ENCODE assay signal across 8 mouse cellular contexts in the genomic region with DNA sequence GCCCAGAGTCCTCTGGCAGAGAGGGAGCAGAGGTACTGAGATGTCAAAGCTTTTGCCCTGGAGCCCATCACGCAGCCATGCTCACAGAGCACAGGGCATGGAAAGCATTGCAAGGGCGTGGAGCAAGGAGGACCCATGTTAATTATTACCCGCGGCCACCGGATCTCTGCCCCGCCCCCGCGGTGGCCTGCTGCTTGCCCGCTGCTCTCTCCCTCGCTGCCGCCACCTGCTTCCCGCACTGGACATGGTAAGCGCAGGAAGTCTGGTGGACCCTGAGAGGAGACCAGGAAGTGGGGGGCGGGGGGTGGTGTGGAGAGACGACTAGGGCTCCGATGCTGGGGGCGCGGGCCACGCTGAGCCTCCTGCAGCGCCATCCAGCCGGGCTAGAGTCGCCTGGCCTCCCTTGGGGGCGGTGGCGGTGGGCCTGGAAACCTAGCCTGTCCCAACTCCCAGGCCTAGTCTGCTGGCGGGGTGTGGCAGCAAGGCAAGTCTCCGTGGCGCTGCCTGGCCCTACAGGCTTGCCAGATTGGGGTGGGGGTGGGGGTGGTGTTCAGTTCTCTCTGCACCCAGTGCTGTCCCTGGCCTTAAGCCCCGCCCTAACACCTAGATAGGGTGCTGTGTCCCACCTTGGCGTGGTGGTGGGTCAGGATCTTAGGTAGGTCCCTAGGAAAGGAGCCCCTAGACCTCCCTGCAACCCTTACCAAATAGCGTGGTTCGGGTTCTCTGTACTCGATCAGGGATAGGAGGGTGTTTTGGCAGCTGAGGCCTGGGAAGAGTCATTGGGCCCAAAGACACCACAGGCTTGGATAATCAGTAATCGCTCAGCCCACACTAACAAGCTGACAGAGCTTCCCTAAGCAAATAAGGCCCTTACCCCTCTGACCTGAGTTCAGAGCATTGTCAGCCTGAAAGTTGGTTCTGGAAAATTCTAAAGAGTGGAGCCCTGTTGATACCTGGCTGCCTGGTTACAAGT. TPM values are rescaled to one million over a fixed set of nuclear protein-coding genes. Genes with fewer than 3 reads are reported as not detected.
DNase-seq lines count a peak whose midpoint lies in the region; ATAC-seq and TF ChIP-seq lines count a peak whose summit lies in the region.

A gene (plus strand): TSS at position 162 of the 973 bp plus-strand sequence.

- no peak for TF ChIP-seq CTCF in heart, adult 2 months (IDR thresholded peaks at IDR 0.05)
- TF ChIP-seq CTCF in brain, embryonic 14.5 days (IDR thresholded peaks at IDR 0.05; ENCODE audit: borderline replicate concordance, extremely low read depth, insufficient read depth, insufficient read length), result no peak
- peak; percentile 57 for TF ChIP-seq CTCF in intestine, postnatal 0 days (IDR thresholded peaks at IDR 0.05; ENCODE audit: low read depth)

- DNase-seq in heart, adult 2 months, result peak in 1 of 2 experiments; percentile 24
- no peak for DNase-seq in heart, adult 8-10 months (ENCODE audit: low spot score)
- DNase-seq in brain, embryonic 14.5 days (ENCODE audit: low read depth), result peak; percentile 65
- DNase-seq in liver, embryonic 13.5 days, result peak; percentile 42
- DNase-seq in neural tube, embryonic 11.5 days (ENCODE audit: low spot score), result peak; percentile 62
- no peak for DNase-seq in thymus, adult 18-20 months

- H3K9ac ChIP-seq in heart, adult 2 months (ENCODE audit: low read depth, low read length), result peak within 1 kb of the TSS; percentile 32
- H3K9ac ChIP-seq in forebrain, embryonic 13.5 days, result peak within 1 kb of the TSS; percentile 70
- H3K9ac ChIP-seq in intestine, postnatal 0 days (ENCODE audit: low read depth, low read length), result peak within 1 kb of the TSS; percentile 53
- H3K9ac ChIP-seq in liver, embryonic 13.5 days, result peak within 1 kb of the TSS; percentile 78
- H3K9ac ChIP-seq in neural tube, embryonic 11.5 days (ENCODE audit: low read length), result peak within 1 kb of the TSS; percentile 76

- intact Hi-C loops in heart, adult 2 months (cut with DNase I), result no loop called here

- no peak for TF ChIP-seq EP300 in heart, adult 2 months (IDR thresholded peaks at IDR 0.05; ENCODE audit: insufficient read depth, low read depth, low read length)

- peak within 1 kb of the TSS; percentile 72 for H3K4me2 ChIP-seq in forebrain, embryonic 13.5 days
- peak within 1 kb of the TSS; percentile 88 for H3K4me2 ChIP-seq in intestine, postnatal 0 days (replicated peaks; ENCODE audit: low read depth)
- H3K4me2 ChIP-seq in liver, embryonic 13.5 days, result peak within 1 kb of the TSS; percentile 79
- H3K4me2 ChIP-seq in neural tube, embryonic 11.5 days (ENCODE audit: low read depth), result peak within 1 kb of the TSS; percentile 80

- peak; percentile 50 for ATAC-seq in forebrain, embryonic 13.5 days
- ATAC-seq in intestine, postnatal 0 days, result peak; percentile 86
- ATAC-seq in liver, embryonic 13.5 days (ENCODE audit: low read depth), result peak; percentile 69
- peak; percentile 53 for ATAC-seq in neural tube, embryonic 11.5 days (ENCODE audit: insufficient read depth, low FRiP score, low TSS enrichment)

- H3K79me2 ChIP-seq in heart, adult 2 months (replicated peaks; ENCODE audit: control insufficient read depth, insufficient read depth, low read length), result no peaks in the 10 kb centered on the region

- H3K27ac ChIP-seq in heart, adult 2 months, result no peak within 1 kb of the TSS
- no peak within 1 kb of the TSS for H3K27ac ChIP-seq in forebrain, embryonic 13.5 days
- H3K27ac ChIP-seq in intestine, postnatal 0 days (ENCODE audit: low read depth, low read length), result peak within 1 kb of the TSS; percentile 51; the same call in 1 of the 2 replicates
- peak within 1 kb of the TSS; percentile 86 for H3K27ac ChIP-seq in liver, embryonic 13.5 days
- no peak within 1 kb of the TSS for H3K27ac ChIP-seq in neural tube, embryonic 11.5 days (ENCODE audit: low read depth, low read length)

- WGBS in heart, adult 2 months, result 18% methylated on average over 31 of the region's 33 CpGs
- 11% methylated on average over 33 of the region's 33 CpGs for WGBS in forebrain, embryonic 13.5 days
- WGBS in intestine, postnatal 0 days, result 7% methylated on average over 33 of the region's 33 CpGs
- WGBS in liver, embryonic 13.5 days (ENCODE audit: insufficient replicate concordance), result 7% methylated on average over 33 of the region's 33 CpGs
- WGBS in neural tube, embryonic 11.5 days, result 9% methylated on average over 27 of the region's 33 CpGs

- H3K9me3 ChIP-seq in forebrain, embryonic 13.5 days (replicated peaks), result no peaks in the 10 kb centered on the region
- H3K9me3 ChIP-seq in intestine, postnatal 0 days (ENCODE audit: control insufficient read depth), result no peaks in the 10 kb centered on the region
- H3K9me3 ChIP-seq in liver, embryonic 13.5 days (replicated peaks), result no peaks in the 10 kb centered on the region
- H3K9me3 ChIP-seq in neural tube, embryonic 11.5 days (ENCODE audit: control insufficient read depth, low read length), result no peaks in the 10 kb centered on the region

- no peak for TF ChIP-seq POLR2A in heart, adult 2 months (IDR thresholded peaks at IDR 0.05; ENCODE audit: insufficient read depth, low read depth, low read length)
- no peak for TF ChIP-seq POLR2A in brain, embryonic 14.5 days (IDR thresholded peaks at IDR 0.05; ENCODE audit: borderline replicate concordance, extremely low read depth, insufficient read depth, insufficient read length, poor library complexity, severe bottlenecking)

- H3K27me3 ChIP-seq in heart, adult 2 months (ENCODE audit: control insufficient read depth, insufficient read depth, low read length), result no peaks in the 10 kb centered on the region
- H3K27me3 ChIP-seq in forebrain, embryonic 13.5 days, result no peaks in the 10 kb centered on the region
- no peaks in the 10 kb centered on the region for H3K27me3 ChIP-seq in intestine, postnatal 0 days (replicated peaks; ENCODE audit: control insufficient read depth, insufficient read depth, low read length)
- H3K27me3 ChIP-seq in liver, embryonic 13.5 days, result no peaks in the 10 kb centered on the region
- H3K27me3 ChIP-seq in neural tube, embryonic 11.5 days (ENCODE audit: control insufficient read depth, insufficient read depth, low read length), result no peaks in the 10 kb centered on the region

- no peaks in the 10 kb centered on the region for H3K36me3 ChIP-seq in heart, adult 2 months (ENCODE audit: control insufficient read depth, insufficient read depth, low read length)
- 0 out of 2 replicates have a peak, but pooled peaks cover under 1% of the 10 kb centered on the region for H3K36me3 ChIP-seq in forebrain, embryonic 13.5 days (ENCODE audit: poor library complexity, severe bottlenecking)
- H3K36me3 ChIP-seq in intestine, postnatal 0 days (ENCODE audit: control insufficient read depth, insufficient read depth), result peaks cover 7% of the 10 kb centered on the region; the same call in 1 of the 2 replicates
- H3K36me3 ChIP-seq in liver, embryonic 13.5 days, result no peaks in the 10 kb centered on the region
- no peaks in the 10 kb centered on the region for H3K36me3 ChIP-seq in neural tube, embryonic 11.5 days (ENCODE audit: control insufficient read depth, insufficient read depth, low read length)

- H3K4me3 ChIP-seq in heart, adult 2 months, result peak within 1 kb of the TSS; percentile 26
- H3K4me3 ChIP-seq in forebrain, embryonic 13.5 days, result peak within 1 kb of the TSS; percentile 35
- H3K4me3 ChIP-seq in intestine, postnatal 0 days (ENCODE audit: low read depth, low read length), result peak within 1 kb of the TSS; percentile 53
- peak within 1 kb of the TSS; percentile 57 for H3K4me3 ChIP-seq in liver, embryonic 13.5 days (replicated peaks)
- peak within 1 kb of the TSS; percentile 32 for H3K4me3 ChIP-seq in neural tube, embryonic 11.5 days (ENCODE audit: low read depth, low read length)

- no peaks in the 10 kb centered on the region for H3K4me1 ChIP-seq in heart, adult 2 months (ENCODE audit: control insufficient read depth, insufficient read depth, low read length)
- H3K4me1 ChIP-seq in forebrain, embryonic 13.5 days, result peaks cover 16% of the 10 kb centered on the region
- H3K4me1 ChIP-seq in intestine, postnatal 0 days (replicated peaks; ENCODE audit: control insufficient read depth, insufficient read depth, low read length), result no peaks in the 10 kb centered on the region
- H3K4me1 ChIP-seq in liver, embryonic 13.5 days (replicated peaks), result peaks cover 29% of the 10 kb centered on the region
- peaks cover 7% of the 10 kb centered on the region for H3K4me1 ChIP-seq in neural tube, embryonic 11.5 days (ENCODE audit: control insufficient read depth, insufficient read depth, low read length)

RNA-seq across cellular contexts. Expression of the gene that starts here (rescaled TPM):
- total RNA-seq in heart, adult 2 months (2021), result under 1 TPM; 0.50 to 0.86 TPM
- polyA plus RNA-seq in heart, adult 2 months (2012; rRNA removed), result 1.8 and 2.5 TPM in 2 replicates
- 1 to 10 TPM in 2 of 4 experiments, under 1 TPM in 2; 0.37 to 1.8 (median 0.92) TPM for total RNA-seq in heart, adult 8-10 months (2022)
- 16.6 and 19.5 TPM in 2 replicates for polyA plus RNA-seq in brain, embryonic 14.5 days (2012; rRNA removed)
- 17.1 and 18.3 TPM in 2 replicates for polyA plus RNA-seq in forebrain, embryonic 13.5 days (2015; fragmentation: Nextera tagmentation; extraction: Ambion mirVana)
- 116 and 122 TPM in 2 replicates for polyA plus RNA-seq in intestine, postnatal 0 days (2015; fragmentation: Nextera tagmentation; extraction: Ambion mirVana)
- 134 and 148 TPM in 2 replicates for polyA plus RNA-seq in liver, embryonic 13.5 days (2015; fragmentation: Nextera tagmentation; extraction: Ambion mirVana)
- polyA plus RNA-seq in neural tube, embryonic 11.5 days (2014; fragmentation: Nextera tagmentation; extraction: Ambion mirVana), result 26.0 and 26.1 TPM in 2 replicates

Comparison
In these comparisons a context has a peak if more than half of its experiments do, and no peak if none do; other contexts are left out.
1. DNase-seq: peak in brain, embryonic 14.5 days (single experiment), liver, embryonic 13.5 days (single experiment) and neural tube, embryonic 11.5 days (single experiment); none in heart, adult 8-10 months (single experiment) and thymus, adult 18-20 months (0 of 2).
2. H3K27ac ChIP-seq: peak in intestine, postnatal 0 days (single experiment) and liver, embryonic 13.5 days (single experiment); none in heart, adult 2 months (single experiment), forebrain, embryonic 13.5 days (single experiment) and neural tube, embryonic 11.5 days (single experiment).
3. Peak in every context shown above with its lines, with median percentiles within 50 percentile points of each other: H3K4me3 ChIP-seq, H3K9ac ChIP-seq, ATAC-seq and H3K4me2 ChIP-seq.